Mouse (Mus musculus): ENCODE measurements at regions not wholly inside any gene's neighbourhood (a gene's known extent, or its start where the extent isn't known, plus 50 kb on each side); places are given as distances from the start of the nearest gene placed in this dataset.

DNA sequence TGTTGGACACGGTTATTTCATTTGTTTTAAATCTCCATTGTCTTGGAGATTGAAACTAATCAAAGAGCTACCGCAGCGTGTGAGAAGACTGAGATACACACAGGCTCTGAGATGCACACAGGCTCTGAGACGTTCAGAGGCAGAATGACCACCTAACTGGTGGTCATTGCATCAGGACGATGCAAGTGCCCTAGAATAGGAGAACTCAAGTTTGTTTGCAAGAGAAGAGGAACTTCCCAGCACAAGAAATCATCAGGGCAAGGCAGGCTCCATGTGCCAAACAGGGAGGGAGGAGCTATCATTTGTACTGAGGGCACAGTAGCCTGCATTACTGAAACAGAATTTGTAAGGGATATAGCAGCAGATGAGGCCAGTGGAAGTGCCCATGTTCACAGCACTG, 190.7 kb upstream of the Lpp start:
- ATAC-seq (ENCODE audit: low read depth): no peak
- Histone ChIP-seq H3K4me3 (ENCODE audit: low read depth, low read length) (no peak overlapping the region), H3K4me1 (ENCODE audit: control insufficient read depth, insufficient read depth, low read length) (no peaks in the 10 kb centered on the region), H3K36me3 (ENCODE audit: control insufficient read depth, insufficient read depth, low read length) (no peaks in the 10 kb centered on the region), H3K27ac (ENCODE audit: low read depth, low read length) (no peak overlapping the region), H3K4me2 (ENCODE audit: low read depth, low read length) (no peak overlapping the region), H3K27me3 (ENCODE audit: control insufficient read depth, insufficient read depth, low read length) (no peaks in the 10 kb centered on the region), H3K9me3 (ENCODE audit: control insufficient read depth, low read length) (no peaks in the 10 kb centered on the region), H3K9ac (replicated peaks; ENCODE audit: low read depth, low read length) (no peak overlapping the region)
- 82% methylated on average over 5 of the region's 5 CpGs for WGBS

DNA sequence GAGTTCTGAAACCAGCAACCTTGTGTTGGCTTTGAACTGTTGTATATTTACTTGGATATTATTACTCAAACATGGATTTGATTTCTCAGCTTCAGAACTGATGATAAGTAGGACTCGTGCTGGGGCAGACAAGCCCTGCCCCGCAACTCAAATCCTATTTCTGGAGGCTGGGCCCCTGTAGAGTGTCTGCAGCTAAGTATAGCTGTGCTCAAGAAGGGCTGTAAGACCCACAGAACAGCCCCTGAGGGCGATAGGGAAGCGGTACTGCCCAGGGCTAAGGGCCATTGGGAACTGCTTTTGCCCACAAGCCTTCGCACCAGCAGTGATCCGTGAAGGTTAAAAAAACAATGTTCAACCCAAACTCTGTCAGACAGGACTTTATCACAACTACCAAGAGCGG, 191.9 kb upstream of the Lpp start:
- H3K4me3 ChIP-seq (ENCODE audit: low read depth, low read length): no peak overlapping the region
- no peak for ATAC-seq (ENCODE audit: low read depth)
- no peak overlapping the region for H3K9ac ChIP-seq (replicated peaks; ENCODE audit: low read depth, low read length)
- H3K27me3 ChIP-seq (ENCODE audit: control insufficient read depth, insufficient read depth, low read length): no peaks in the 10 kb centered on the region
- H3K4me2 ChIP-seq (ENCODE audit: low read depth, low read length): no peak overlapping the region
- WGBS: 81% methylated on average over 7 of the region's 7 CpGs
- H3K4me1 ChIP-seq (ENCODE audit: control insufficient read depth, insufficient read depth, low read length): no peaks in the 10 kb centered on the region
- no peak overlapping the region for H3K27ac ChIP-seq (ENCODE audit: low read depth, low read length)
- no peaks in the 10 kb centered on the region for H3K9me3 ChIP-seq (ENCODE audit: control insufficient read depth, low read length)
- H3K36me3 ChIP-seq (ENCODE audit: control insufficient read depth, insufficient read depth, low read length): no peaks in the 10 kb centered on the region

DNA sequence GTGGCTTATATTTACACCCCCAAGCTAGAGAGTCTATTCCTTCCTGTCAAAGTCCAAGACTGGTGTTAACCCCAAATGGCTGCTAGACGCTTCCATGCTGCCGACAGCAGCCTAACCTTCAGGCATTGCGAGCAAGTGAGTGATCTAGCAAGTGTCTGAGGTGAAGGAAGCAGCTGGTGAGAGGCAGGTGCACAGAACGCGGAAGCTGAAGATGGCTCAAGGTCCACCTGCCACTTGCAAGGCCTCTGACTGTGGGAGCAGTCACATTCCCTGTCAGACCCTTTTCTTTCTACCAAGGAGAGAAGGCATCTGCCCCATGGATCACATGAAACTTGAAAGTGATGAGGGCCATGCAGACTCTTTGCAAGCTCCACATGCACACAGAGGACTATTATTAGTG, 193.1 kb upstream of the Lpp start:
- Histone ChIP-seq H3K9me3 (ENCODE audit: control insufficient read depth, low read length) (no peaks in the 10 kb centered on the region), H3K27me3 (ENCODE audit: control insufficient read depth, insufficient read depth, low read length) (no peaks in the 10 kb centered on the region), H3K4me2 (ENCODE audit: low read depth, low read length) (no peak overlapping the region), H3K4me1 (ENCODE audit: control insufficient read depth, insufficient read depth, low read length) (no peaks in the 10 kb centered on the region), H3K27ac (ENCODE audit: low read depth, low read length) (no peak overlapping the region), H3K4me3 (ENCODE audit: low read depth, low read length) (no peak overlapping the region), H3K9ac (replicated peaks; ENCODE audit: low read depth, low read length) (no peak overlapping the region), H3K36me3 (ENCODE audit: control insufficient read depth, insufficient read depth, low read length) (no peaks in the 10 kb centered on the region)
- WGBS: 88% methylated on average over 5 of the region's 5 CpGs
- ATAC-seq (ENCODE audit: low read depth): no peak

DNA sequence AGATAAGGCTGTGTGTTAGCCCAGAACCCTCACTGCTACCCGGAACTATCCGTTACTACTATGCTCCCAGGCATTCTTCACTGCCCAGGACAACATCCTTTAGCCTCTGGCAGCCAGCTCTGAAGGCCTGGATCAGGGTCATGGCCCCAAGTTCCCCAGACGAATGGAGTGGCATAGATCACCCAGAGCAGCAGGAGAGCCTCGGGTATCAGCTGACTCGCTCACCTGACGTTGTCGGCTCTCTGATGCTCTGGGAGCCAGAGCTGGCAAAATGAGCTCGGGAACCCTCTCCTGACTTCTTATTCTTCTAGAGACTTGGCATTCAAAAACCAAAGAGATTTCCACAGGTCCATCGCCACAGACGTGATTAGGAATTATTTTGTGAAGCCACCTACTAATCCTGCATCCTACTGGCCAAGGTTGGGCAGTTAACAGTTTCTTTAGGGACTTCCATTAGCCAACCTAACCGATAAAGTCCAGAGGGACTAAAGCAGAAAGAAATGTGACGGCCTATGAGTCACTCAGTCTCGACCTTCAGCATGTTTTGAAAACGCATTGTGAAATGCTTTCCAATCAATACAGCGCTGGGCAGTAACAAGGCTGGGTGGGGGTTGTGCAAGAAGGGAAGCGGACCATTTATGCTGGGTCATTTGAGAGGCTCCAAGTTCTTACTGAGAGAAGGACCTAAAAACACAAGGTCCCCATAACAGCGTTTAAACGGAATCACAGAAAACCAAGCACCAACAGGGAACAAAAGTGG, 193.7 kb upstream of the Lpp start:
- no peaks in the 10 kb centered on the region for H3K36me3 ChIP-seq (ENCODE audit: control insufficient read depth, insufficient read depth, low read length)
- H3K27me3 ChIP-seq (ENCODE audit: control insufficient read depth, insufficient read depth, low read length): no peaks in the 10 kb centered on the region
- H3K4me2 ChIP-seq (ENCODE audit: low read depth, low read length): no peak overlapping the region
- H3K4me1 ChIP-seq (ENCODE audit: control insufficient read depth, insufficient read depth, low read length): no peaks in the 10 kb centered on the region
- H3K27ac ChIP-seq (ENCODE audit: low read depth, low read length): no peak overlapping the region
- H3K9me3 ChIP-seq (ENCODE audit: control insufficient read depth, low read length): no peaks in the 10 kb centered on the region
- no peak overlapping the region for H3K4me3 ChIP-seq (ENCODE audit: low read depth, low read length)
- H3K9ac ChIP-seq (replicated peaks; ENCODE audit: low read depth, low read length): no peak overlapping the region
- 86% methylated on average over 18 of the region's 18 CpGs for WGBS
- no peak for ATAC-seq (ENCODE audit: low read depth)

DNA sequence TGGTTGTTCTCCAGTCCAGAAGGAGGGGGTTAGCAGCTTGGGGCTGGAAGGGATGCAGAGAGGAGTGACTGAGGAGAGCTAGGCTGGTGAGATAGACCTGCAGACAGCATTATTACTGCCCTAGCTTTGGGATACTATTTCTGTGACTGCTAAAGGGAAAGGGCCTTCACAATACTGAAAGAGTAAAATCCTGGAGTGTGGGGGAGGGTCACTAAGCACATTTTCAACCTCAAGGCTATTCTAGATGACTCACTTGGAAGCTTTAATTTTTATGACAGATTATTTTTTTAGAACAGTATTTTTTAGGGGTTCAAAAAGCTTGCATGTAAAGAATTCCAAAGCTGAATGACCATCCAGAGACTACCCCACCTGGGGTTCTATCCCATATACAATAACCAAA, 195.0 kb upstream of the Lpp start:
- H3K27me3 ChIP-seq (ENCODE audit: control insufficient read depth, insufficient read depth, low read length): no peaks in the 10 kb centered on the region
- H3K36me3 ChIP-seq (ENCODE audit: control insufficient read depth, insufficient read depth, low read length): no peaks in the 10 kb centered on the region
- no peaks in the 10 kb centered on the region for H3K9me3 ChIP-seq (ENCODE audit: control insufficient read depth, low read length)
- ATAC-seq (ENCODE audit: low read depth): no peak
- no peaks in the 10 kb centered on the region for H3K4me1 ChIP-seq (ENCODE audit: control insufficient read depth, insufficient read depth, low read length)
- H3K9ac ChIP-seq (replicated peaks; ENCODE audit: low read depth, low read length): no peak overlapping the region
- no peak overlapping the region for H3K4me3 ChIP-seq (ENCODE audit: low read depth, low read length)
- no peak overlapping the region for H3K27ac ChIP-seq (ENCODE audit: low read depth, low read length)
- no peak overlapping the region for H3K4me2 ChIP-seq (ENCODE audit: low read depth, low read length)

DNA sequence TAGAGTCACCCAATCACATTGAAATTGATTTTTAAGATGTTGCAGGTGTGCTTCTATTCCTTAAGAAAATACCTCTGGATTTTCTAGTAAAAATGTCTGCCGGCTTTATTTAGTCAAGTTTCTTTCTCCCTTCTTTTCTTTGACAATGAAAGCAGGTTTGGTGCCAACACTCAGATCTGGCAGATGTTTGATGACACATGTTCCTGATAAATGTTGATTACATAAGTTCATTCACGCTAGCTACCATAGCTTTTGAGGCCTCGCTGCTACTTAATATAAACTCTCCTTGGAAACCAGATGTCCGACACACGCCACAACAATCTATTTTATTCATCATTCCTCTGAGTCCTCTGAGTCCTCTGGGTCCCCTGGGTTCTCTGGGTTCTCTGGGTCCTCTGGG, 195.7 kb upstream of the Lpp start:
- 76% methylated on average over 5 of the region's 5 CpGs for WGBS
- Histone ChIP-seq H3K9me3 (ENCODE audit: control insufficient read depth, low read length) (no peaks in the 10 kb centered on the region), H3K4me1 (ENCODE audit: control insufficient read depth, insufficient read depth, low read length) (no peaks in the 10 kb centered on the region), H3K4me3 (ENCODE audit: low read depth, low read length) (no peak overlapping the region), H3K9ac (replicated peaks; ENCODE audit: low read depth, low read length) (no peak overlapping the region), H3K36me3 (ENCODE audit: control insufficient read depth, insufficient read depth, low read length) (no peaks in the 10 kb centered on the region), H3K4me2 (ENCODE audit: low read depth, low read length) (no peak overlapping the region), H3K27ac (ENCODE audit: low read depth, low read length) (no peak overlapping the region), H3K27me3 (ENCODE audit: control insufficient read depth, insufficient read depth, low read length) (no peaks in the 10 kb centered on the region)
- no peak for ATAC-seq (ENCODE audit: low read depth)

DNA sequence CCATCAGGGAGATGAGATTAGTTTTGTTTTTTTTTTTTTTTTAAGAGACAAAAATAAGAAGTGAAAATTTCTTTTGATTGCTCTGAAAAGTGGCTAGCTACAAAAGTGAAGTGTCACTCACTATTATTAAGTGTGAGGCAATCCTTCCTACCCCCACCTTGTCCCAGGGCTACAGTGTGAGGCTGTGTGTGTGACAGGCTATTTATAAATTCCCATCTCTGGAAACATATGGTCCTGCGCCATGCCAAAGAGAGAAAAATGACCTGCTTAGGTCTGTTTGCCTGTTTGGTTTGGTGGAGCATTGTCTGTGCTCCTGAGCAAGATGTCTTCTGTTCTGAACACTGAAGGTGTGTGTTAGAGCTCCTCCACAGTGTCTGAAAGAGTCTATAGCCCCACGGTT, 199.4 kb upstream of the Lpp start:
- 81% methylated on average over 2 of the region's 2 CpGs for WGBS
- Histone ChIP-seq H3K9me3 (ENCODE audit: control insufficient read depth, low read length) (no peaks in the 10 kb centered on the region), H3K9ac (replicated peaks; ENCODE audit: low read depth, low read length) (no peak overlapping the region), H3K4me1 (ENCODE audit: control insufficient read depth, insufficient read depth, low read length) (no peaks in the 10 kb centered on the region), H3K27me3 (ENCODE audit: control insufficient read depth, insufficient read depth, low read length) (no peaks in the 10 kb centered on the region), H3K4me3 (ENCODE audit: low read depth, low read length) (no peak overlapping the region), H3K27ac (ENCODE audit: low read depth, low read length) (no peak overlapping the region), H3K36me3 (ENCODE audit: control insufficient read depth, insufficient read depth, low read length) (no peaks in the 10 kb centered on the region), H3K4me2 (ENCODE audit: low read depth, low read length) (no peak overlapping the region)
- ATAC-seq (ENCODE audit: low read depth): no peak

DNA sequence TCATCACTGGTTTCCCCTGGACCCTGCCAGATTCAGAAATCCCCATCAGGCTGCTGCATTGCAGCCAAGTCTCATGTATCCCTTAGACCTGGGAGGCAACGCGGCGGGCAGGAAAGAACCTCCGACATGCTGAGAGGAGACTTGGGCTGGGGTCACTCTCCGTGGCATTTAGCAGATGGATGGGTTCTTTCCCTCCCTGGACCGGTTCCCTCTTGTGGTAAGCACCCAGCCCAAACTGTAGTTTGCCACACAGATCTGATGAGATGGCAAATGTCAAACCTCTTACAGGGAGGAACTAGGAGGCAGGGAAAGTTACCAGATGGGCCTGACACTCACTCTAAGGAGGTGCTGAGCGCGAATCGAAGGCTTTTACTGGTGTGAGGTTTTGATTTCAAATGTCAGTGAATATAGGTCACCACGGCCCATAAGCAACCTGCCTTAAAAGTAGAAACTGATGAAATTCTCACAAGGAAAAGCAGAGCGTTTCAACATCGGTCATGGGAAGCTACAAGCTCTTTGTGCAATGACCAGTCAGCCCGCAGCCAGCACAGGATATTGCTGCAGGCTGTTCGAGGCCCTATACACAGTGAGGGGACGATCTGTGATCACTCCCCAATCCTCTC, 199.9 kb upstream of the Lpp start:
- ATAC-seq (ENCODE audit: low read depth): no peak
- H3K9ac ChIP-seq (replicated peaks; ENCODE audit: low read depth, low read length): no peak overlapping the region
- WGBS: 79% methylated on average over 15 of the region's 15 CpGs
- H3K4me2 ChIP-seq (ENCODE audit: low read depth, low read length): no peak overlapping the region
- H3K4me1 ChIP-seq (ENCODE audit: control insufficient read depth, insufficient read depth, low read length): no peaks in the 10 kb centered on the region
- H3K27me3 ChIP-seq (ENCODE audit: control insufficient read depth, insufficient read depth, low read length): no peaks in the 10 kb centered on the region
- H3K4me3 ChIP-seq (ENCODE audit: low read depth, low read length): no peak overlapping the region
- H3K9me3 ChIP-seq (ENCODE audit: control insufficient read depth, low read length): no peaks in the 10 kb centered on the region
- no peaks in the 10 kb centered on the region for H3K36me3 ChIP-seq (ENCODE audit: control insufficient read depth, insufficient read depth, low read length)
- no peak overlapping the region for H3K27ac ChIP-seq (ENCODE audit: low read depth, low read length)

DNA sequence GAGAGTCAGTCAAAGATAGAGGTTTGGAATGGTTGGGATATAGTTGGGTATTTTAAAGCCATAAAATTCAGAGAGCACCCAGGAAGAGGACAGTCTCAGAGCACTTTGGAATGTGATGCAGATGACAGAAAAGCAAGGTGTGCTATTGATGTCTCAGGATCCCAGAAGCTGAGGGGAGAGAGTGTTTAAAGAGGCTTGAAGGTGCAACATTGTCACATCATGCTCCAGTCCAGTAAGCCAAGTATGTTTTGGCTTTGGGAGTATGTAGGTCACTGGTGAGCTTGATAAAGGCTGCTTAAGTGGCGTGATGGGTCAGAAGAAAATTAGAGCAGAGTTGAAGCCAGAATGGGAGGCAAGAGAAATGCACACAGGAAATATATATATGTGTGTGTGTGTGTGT, 201.3 kb upstream of the Lpp start:
- ATAC-seq (ENCODE audit: low read depth): no peak
- no peaks in the 10 kb centered on the region for H3K4me1 ChIP-seq (ENCODE audit: control insufficient read depth, insufficient read depth, low read length)
- no peaks in the 10 kb centered on the region for H3K36me3 ChIP-seq (ENCODE audit: control insufficient read depth, insufficient read depth, low read length)
- H3K9ac ChIP-seq (replicated peaks; ENCODE audit: low read depth, low read length): no peak overlapping the region
- H3K9me3 ChIP-seq (ENCODE audit: control insufficient read depth, low read length): no peaks in the 10 kb centered on the region
- no peaks in the 10 kb centered on the region for H3K27me3 ChIP-seq (ENCODE audit: control insufficient read depth, insufficient read depth, low read length)
- H3K27ac ChIP-seq (ENCODE audit: low read depth, low read length): no peak overlapping the region
- WGBS: 92% methylated on average over 1 of the region's 1 CpGs
- H3K4me3 ChIP-seq (ENCODE audit: low read depth, low read length): no peak overlapping the region
- no peak overlapping the region for H3K4me2 ChIP-seq (ENCODE audit: low read depth, low read length)

All from neural tube, embryonic 14.5 days (tissue).